Mouse (Mus musculus) hindbrain, embryonic 16.5 days (tissue): ENCODE measurements around the gene Ppp1r27. TPM values are rescaled to one million over a fixed set of nuclear protein-coding genes. Genes with fewer than 3 reads are reported as not detected.
"Not testable (repeated sequence)": the region's sequence is repeated elsewhere in the genome, so short reads cannot be mapped to it uniquely, and the experiment has no call there.

Experiments used
- ATAC-seq: fragments of 200-750 bp; cut with Nextera tagmentation; 2 replicates; pipeline ENCODE4 v1.8.0; 2017; ENCODE audit warnings: moderate TSS enrichment, moderate library complexity
- H3K27ac ChIP-seq: fragments of 300-500 bp; sonication (generic); 2 replicates; pipeline ENCODE4 v1.5.1; 2014; ENCODE audit warnings: low read depth, mild to moderate bottlenecking, control low read depth, low read length, moderate library complexity
- H3K27me3 ChIP-seq: fragments of 300-500 bp; sonication (generic); replicated peaks from 2 replicates; pipeline ENCODE4 v1.6.1; 2014; ENCODE audit warnings: low read length; ENCODE audit not compliant: control insufficient read depth, insufficient read depth
- H3K36me3 ChIP-seq: fragments of 300-500 bp; sonication (generic); 2 replicates; pipeline ENCODE4 v1.6.1; 2014; ENCODE audit warnings: mild to moderate bottlenecking, low read length, moderate library complexity, mixed read lengths; ENCODE audit not compliant: control insufficient read depth, insufficient read depth
- H3K4me1 ChIP-seq: fragments of 300-500 bp; sonication (generic); 2 replicates; pipeline ENCODE4 v1.6.1; 2014; ENCODE audit warnings: low read depth, low read length; ENCODE audit not compliant: control insufficient read depth, insufficient read depth
- H3K4me2 ChIP-seq: fragments of 300-500 bp; sonication (generic); 2 replicates; pipeline ENCODE4 v1.6.1; 2014; ENCODE audit warnings: mild to moderate bottlenecking, low read length, control low read depth, moderate library complexity
- H3K4me3 ChIP-seq: fragments of 300-500 bp; sonication (generic); 2 replicates; pipeline ENCODE4 v1.5.1; 2014; ENCODE audit warnings: mild to moderate bottlenecking, low read length, control low read depth, moderate library complexity
- H3K9ac ChIP-seq: fragments of 300-500 bp; sonication (generic); 2 replicates; pipeline ENCODE4 v1.6.1; 2014; ENCODE audit warnings: low read depth, mild to moderate bottlenecking, control low read depth, low read length, moderate library complexity
- H3K9me3 ChIP-seq: fragments of 300-500 bp; sonication (generic); 2 replicates; pipeline ENCODE4 v1.6.1; 2014; ENCODE audit warnings: mild to moderate bottlenecking, low read length, moderate library complexity; ENCODE audit not compliant: control insufficient read depth
- WGBS: fragments of 180-500 bp; shearing (Covaris S2); extraction: QIAGEN DNeasy Blood & Tissue Kit; methylation state at CpG from one replicate; pipeline ENCODE4 v1.1.7; 2014; 5-methylcytosine and 5-hydroxymethylcytosine counted together
- polyA plus RNA-seq: library from polyadenylated mRNA; unstranded; fragments of >200 nt; fragmentation: Nextera tagmentation; extraction: Ambion mirVana; gene quantifications from 2 replicates; pipeline ENCODE4 v1.2.1, GENCODE M21; 2015

The Ppp1r27 gene
- polyA plus RNA-seq, 1 experiment from 2014 or later: not detected

DNA sequence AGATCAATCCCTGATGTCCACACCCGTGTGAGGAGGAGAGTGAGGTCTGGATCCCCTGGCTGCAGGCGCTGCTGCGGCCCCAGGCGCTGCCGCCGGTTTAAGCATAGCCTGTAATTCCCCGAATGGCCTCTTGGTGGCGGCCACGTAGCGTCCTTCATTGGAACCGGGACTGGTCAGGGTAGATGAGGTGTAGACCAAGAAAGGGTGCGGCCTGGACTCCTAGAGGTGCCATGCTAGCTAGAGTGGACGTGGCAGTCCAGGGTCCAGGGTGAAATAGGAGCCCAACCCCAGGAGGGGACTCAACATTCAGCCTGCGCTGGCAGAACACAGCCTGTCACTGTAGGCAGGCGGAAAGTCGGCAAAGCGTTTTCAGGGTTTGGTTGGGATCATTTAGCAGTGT, 35.3 kb downstream of the Ppp1r27 start:
- no peaks in the 10 kb centered on the region for H3K9me3 ChIP-seq
- H3K27ac ChIP-seq: no peak overlapping the region
- H3K36me3 ChIP-seq: no peaks in the 10 kb centered on the region
- H3K4me3 ChIP-seq: no peak overlapping the region
- peak; percentile 42; the same call in 1 of the 2 replicates for ATAC-seq
- WGBS: 19% methylated on average over 17 of the region's 17 CpGs
- H3K27me3 ChIP-seq: no peaks in the 10 kb centered on the region
- H3K4me1 ChIP-seq: peaks cover 1% of the 10 kb centered on the region; the same call in 1 of the 2 replicates
- no peak overlapping the region for H3K9ac ChIP-seq
- H3K4me2 ChIP-seq: no peak overlapping the region

DNA sequence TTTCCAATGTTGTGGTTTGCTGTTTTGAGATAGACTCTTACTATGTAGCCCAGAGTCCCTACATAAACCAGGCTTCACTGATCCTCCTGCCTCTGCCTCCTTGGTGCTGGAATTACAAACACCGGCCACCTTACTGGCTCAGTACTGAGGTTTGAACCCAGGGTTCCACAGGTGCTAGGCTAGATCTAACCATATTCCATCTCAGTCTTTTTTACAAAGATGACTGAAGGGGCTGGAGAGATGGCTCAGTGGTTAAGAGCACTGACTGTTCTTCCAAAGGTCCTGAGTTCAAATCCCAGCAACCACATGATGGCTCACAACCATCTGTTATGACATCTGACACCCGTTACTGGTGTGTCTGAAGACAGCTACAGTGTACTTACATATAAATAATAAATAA, 36.7 kb downstream of the Ppp1r27 start:
- not testable (repeated sequence) for H3K9ac ChIP-seq, H3K9me3 ChIP-seq, H3K4me2 ChIP-seq, H3K27me3 ChIP-seq, H3K36me3 ChIP-seq, H3K4me3 ChIP-seq, ATAC-seq, H3K4me1 ChIP-seq, H3K27ac ChIP-seq
- WGBS: 90% methylated on average over 2 of the region's 2 CpGs

DNA sequence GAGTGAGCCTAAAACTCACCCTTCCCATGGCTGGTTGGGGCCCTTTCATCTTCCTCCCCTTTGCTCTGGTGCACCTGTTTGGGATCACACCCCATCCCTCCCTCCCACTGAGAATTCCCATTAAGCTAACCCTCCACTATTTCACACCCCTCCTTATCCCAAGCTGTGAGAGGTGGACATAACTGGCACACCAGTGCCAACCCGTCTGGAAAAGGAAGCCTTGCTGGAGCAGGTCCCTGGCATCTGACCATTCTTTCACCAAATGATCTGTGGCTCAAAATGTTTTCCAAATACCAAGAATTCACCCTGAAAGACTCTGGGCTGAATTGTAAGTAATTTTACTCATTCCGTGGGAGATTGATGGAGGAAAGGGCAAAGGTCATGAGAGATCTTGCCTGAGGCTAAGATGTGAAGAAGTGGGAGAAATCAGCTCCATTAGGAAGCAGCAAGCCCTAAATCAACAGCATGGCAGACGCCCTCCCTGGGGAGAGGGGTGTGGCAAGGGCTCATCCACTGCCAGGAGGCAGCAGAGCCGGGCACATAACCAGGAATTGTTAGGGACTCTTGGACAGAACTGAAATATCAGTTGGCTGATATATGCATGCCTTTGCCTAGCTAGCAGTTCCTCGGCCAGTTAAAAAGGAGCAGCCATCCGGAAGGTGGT, 38.0 kb downstream of the Ppp1r27 start:
- WGBS: 32% methylated on average over 6 of the region's 6 CpGs
- Histone ChIP-seq H3K4me3 (no peak overlapping the region), H3K4me1 (peaks cover 5% of the 10 kb centered on the region; the same call in 1 of the 2 replicates), H3K36me3 (no peaks in the 10 kb centered on the region), H3K9ac (no peak overlapping the region; the same call in 1 of the 2 replicates), H3K9me3 (no peaks in the 10 kb centered on the region), H3K27ac (no peak overlapping the region), H3K27me3 (no peaks in the 10 kb centered on the region), H3K4me2 (no peak overlapping the region)
- ATAC-seq: no peak

DNA sequence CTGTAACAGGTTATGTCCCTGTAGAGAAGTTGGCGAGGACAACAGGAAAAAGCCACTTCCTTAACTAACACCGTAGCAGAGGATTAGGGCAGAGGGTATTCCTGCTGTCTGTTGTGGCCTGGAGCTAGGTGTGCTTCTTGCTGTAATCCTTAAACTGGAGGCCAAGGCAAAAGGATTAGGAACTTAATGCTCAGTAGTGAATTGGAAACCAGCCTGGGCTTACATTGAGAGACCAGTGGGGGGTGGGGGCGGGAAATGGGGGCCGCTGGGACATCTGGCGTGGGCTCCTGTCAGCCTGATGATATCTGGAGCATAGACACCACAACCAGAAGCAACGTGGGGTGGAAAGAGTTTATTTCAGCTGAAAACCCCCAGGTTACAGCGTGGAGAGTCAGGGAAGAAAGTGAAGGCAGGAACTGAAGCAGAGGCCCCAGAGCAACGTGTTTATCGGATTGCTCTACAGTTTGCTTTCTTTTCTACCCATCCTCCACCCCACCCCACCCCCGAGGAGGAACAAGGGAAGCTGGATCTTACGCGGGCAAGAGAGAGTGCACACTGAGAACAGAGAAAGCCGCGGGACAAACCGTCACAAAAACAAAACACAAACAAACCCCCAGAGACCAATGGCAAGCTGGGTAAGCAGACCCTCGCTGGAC, 40.4 kb downstream of the Ppp1r27 start:
- peak overlapping the region; percentile 44 for H3K4me2 ChIP-seq
- 7% methylated on average over 16 of the region's 16 CpGs for WGBS
- H3K36me3 ChIP-seq: no peaks in the 10 kb centered on the region
- no peaks in the 10 kb centered on the region for H3K27me3 ChIP-seq
- H3K4me3 ChIP-seq: no peak overlapping the region
- H3K27ac ChIP-seq: peak overlapping the region; percentile 44; the same call in 1 of the 2 replicates
- H3K4me1 ChIP-seq: peaks cover 5% of the 10 kb centered on the region; the same call in 1 of the 2 replicates
- peak overlapping the region; percentile 38; the same call in 1 of the 2 replicates for H3K9ac ChIP-seq
- ATAC-seq: no peak
- H3K9me3 ChIP-seq: no peaks in the 10 kb centered on the region

DNA sequence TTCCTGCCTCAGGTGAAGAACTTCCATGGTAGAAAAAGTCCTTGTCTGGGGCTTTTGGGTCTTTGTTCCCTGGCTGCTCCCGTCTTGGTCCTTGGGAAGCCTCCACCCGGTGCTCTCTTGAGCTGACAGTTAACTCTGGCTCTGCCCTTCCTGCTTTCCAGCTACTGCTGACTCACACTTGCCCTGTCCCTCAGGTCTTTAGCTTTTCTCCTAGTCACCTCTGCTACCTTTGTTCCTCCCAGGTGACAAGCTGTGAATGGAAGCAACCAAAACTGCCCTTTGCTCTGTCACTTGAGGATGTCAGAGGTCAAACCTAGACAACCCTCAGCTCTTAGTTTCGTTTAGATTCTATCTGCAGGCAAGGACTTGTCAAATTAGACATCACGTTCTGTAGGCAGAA, 41.0 kb downstream of the Ppp1r27 start:
- Histone ChIP-seq H3K9me3 (no peaks in the 10 kb centered on the region), H3K4me1 (peaks cover 5% of the 10 kb centered on the region; the same call in 1 of the 2 replicates), H3K27me3 (no peaks in the 10 kb centered on the region), H3K9ac (no peak overlapping the region), H3K36me3 (no peaks in the 10 kb centered on the region), H3K4me2 (no peak overlapping the region; the same call in 1 of the 2 replicates), H3K27ac (no peak overlapping the region), H3K4me3 (no peak overlapping the region)
- ATAC-seq: no peak
- WGBS: 52% methylated on average over 4 of the region's 4 CpGs

DNA sequence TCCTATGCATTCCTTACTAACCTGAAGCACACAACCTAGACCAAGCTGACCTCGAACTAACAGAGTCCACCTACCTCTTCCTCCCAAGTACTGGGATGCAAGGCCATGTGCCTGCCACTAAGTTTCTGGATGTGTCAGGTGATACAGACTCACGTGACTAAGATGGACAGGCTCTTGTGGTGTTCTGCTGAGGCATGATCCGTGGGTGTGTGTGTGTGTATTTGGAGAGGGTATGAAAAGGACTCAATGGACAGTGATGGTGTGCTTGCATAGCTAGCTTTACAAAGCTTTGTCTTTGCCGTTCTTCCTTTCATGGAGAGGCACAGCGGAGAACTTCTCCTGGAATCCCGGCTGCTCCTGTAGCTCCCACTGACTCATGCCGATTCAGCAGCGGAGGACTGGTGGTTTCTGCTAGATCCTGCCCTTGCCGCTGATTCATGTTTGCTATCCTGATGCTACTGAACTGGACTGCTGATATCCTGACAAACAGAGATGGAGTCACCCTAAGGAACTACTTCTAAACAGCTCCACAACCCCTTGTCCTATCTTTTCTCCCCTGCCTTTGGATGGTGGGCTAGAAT, 42.6 kb downstream of the Ppp1r27 start:
- no peak for ATAC-seq
- no peaks in the 10 kb centered on the region for H3K27me3 ChIP-seq
- peaks cover 5% of the 10 kb centered on the region; the same call in 1 of the 2 replicates for H3K4me1 ChIP-seq
- no peak overlapping the region for H3K9ac ChIP-seq
- H3K4me3 ChIP-seq: no peak overlapping the region
- WGBS: 87% methylated on average over 9 of the region's 9 CpGs
- H3K4me2 ChIP-seq: no peak overlapping the region
- H3K9me3 ChIP-seq: no peaks in the 10 kb centered on the region
- no peak overlapping the region for H3K27ac ChIP-seq
- no peaks in the 10 kb centered on the region for H3K36me3 ChIP-seq

DNA sequence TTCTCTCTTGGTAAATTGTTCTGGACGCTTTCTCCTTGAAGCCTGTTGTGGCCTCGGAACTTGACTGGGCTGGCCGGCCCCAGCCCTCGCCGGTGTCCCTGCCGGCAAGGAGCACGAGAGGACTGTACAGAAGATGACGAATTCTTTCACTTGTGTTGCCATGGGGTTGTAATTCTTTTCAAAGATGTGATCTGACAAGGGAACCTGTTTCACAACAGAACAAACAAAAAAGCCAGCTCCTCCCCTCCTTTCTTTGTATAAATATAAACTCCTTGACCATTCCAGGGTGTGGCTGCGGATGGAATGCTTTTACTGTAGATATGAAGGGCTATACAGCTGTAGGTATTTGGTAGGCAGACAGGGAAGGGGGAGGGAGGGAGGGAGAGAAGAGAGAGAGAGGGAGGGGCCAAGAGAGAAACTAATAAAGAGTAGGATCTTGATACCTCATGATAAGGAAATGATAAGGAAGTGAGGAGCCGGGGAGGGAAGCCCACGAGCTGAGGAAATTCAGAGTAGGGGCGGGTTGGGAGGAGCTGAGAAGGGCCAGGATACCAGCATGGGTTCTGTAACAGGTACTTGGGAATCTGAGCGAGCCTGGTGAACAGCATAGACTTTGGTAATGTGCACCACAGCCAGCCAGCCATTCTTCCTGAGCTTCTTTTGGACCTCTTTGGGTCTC, 43.2 kb downstream of the Ppp1r27 start:
- no peak overlapping the region for H3K4me2 ChIP-seq
- 73% methylated on average over 13 of the region's 13 CpGs for WGBS
- ATAC-seq: no peak

DNA sequence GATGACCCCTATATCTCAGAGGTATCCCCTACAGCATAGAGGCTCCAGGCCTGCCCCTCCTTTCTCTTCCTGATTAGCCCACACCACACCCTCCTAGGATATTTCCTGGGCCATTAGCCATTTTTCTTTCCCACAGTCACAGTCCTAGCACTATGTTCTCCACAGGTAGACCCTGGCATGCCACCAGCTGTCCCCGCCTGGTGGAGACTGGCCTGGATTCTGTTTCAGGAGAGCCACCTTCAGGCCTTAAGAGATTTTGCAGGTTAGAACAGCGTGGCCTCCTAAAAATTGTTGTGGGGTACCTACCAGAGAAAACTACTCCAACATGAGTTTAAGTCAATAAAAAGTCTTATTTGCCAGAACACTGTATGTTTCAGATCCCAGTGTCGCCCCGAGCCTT, 44.0 kb downstream of the Ppp1r27 start:
- Histone ChIP-seq H3K27me3 (no peaks in the 10 kb centered on the region), H3K27ac (no peak overlapping the region), H3K9me3 (no peaks in the 10 kb centered on the region), H3K4me3 (no peak overlapping the region), H3K9ac (no peak overlapping the region), H3K36me3 (no peaks in the 10 kb centered on the region), H3K4me2 (no peak overlapping the region), H3K4me1 (peaks cover 5% of the 10 kb centered on the region; the same call in 1 of the 2 replicates)
- 59% methylated on average over 4 of the region's 4 CpGs for WGBS
- ATAC-seq: no peak

More for the DNA sequence above, 43.2 kb downstream of the Ppp1r27 start:
- Histone ChIP-seq H3K27ac (no peak overlapping the region), H3K9me3 (no peaks in the 10 kb centered on the region), H3K4me1 (peaks cover 5% of the 10 kb centered on the region; the same call in 1 of the 2 replicates), H3K9ac (no peak overlapping the region), H3K4me3 (no peak overlapping the region), H3K36me3 (no peaks in the 10 kb centered on the region), H3K27me3 (no peaks in the 10 kb centered on the region)

DNA sequence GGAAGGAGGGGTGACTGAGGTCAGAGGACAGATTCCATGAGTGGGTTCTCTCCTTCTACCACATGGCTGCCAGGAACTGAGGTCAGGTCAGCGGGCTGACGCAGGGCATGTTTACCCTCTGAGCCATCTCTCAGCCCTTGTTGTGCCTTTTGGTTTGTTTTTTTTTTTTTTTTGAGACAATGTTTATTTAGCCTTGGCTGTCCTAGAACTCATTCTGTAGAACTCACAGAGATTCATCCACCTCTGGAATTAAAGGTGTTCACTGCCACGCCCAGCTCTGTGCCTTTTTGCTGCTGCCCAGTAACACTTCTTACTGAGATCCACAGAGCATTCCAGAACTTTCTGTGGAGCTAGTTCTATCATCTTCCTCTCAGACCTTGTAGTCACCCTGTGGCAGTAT, 45.3 kb downstream of the Ppp1r27 start:
- H3K9me3 ChIP-seq: no peaks in the 10 kb centered on the region
- no peak overlapping the region for H3K27ac ChIP-seq
- H3K9ac ChIP-seq: no peak overlapping the region
- WGBS: 92% methylated on average over 3 of the region's 3 CpGs
- H3K4me1 ChIP-seq: peaks cover 5% of the 10 kb centered on the region; the same call in 1 of the 2 replicates
- no peak for ATAC-seq
- no peak overlapping the region for H3K4me2 ChIP-seq
- H3K4me3 ChIP-seq: no peak overlapping the region
- no peaks in the 10 kb centered on the region for H3K27me3 ChIP-seq
- H3K36me3 ChIP-seq: no peaks in the 10 kb centered on the region
